Mouse (Mus musculus) heart, embryonic 16.5 days (tissue): Measurements from ENCODE around the gene Zbtb16. TPM values are rescaled to one million over a fixed set of nuclear protein-coding genes. Genes with fewer than 3 reads are reported as not detected.

Experiments
- ATAC-seq: fragments of 200-750 bp; cut with Nextera tagmentation; replicated peaks from 2 replicates; pipeline ENCODE4 v1.8.0; 2017; ENCODE audit warnings: moderate number of reproducible peaks; ENCODE audit not compliant: insufficient read depth, low FRiP score; ENCODE audit errors: extremely low read depth
- H3K27ac ChIP-seq: fragments of 300-500 bp; sonication (generic); 2 replicates; pipeline ENCODE4 v1.5.1; 2014; ENCODE audit warnings: mild to moderate bottlenecking, low read length, control low read depth, moderate library complexity
- H3K27me3 ChIP-seq: fragments of 300-500 bp; sonication (generic); 2 replicates; pipeline ENCODE4 v1.6.1; 2014; ENCODE audit warnings: low read length, mixed read lengths; ENCODE audit not compliant: control insufficient read depth, insufficient read depth
- H3K36me3 ChIP-seq: fragments of 300-500 bp; sonication (generic); 2 replicates; pipeline ENCODE4 v1.6.1; 2014; ENCODE audit not compliant: control insufficient read depth, insufficient read depth
- H3K4me1 ChIP-seq: fragments of 300-500 bp; sonication (generic); 2 replicates; pipeline ENCODE4 v1.6.1; 2014; ENCODE audit warnings: low read length, mixed read lengths; ENCODE audit not compliant: control insufficient read depth, insufficient read depth
- H3K4me2 ChIP-seq: fragments of 300-500 bp; sonication (generic); 2 replicates; pipeline ENCODE4 v1.6.1; 2014; ENCODE audit warnings: low read depth, mild to moderate bottlenecking, control low read depth, low read length
- H3K4me3 ChIP-seq: fragments of 300-500 bp; sonication (generic); 2 replicates; pipeline ENCODE4 v1.5.1; 2014; ENCODE audit warnings: mild to moderate bottlenecking, control low read depth, low read length
- H3K9ac ChIP-seq: fragments of 300-500 bp; sonication (generic); 2 replicates; pipeline ENCODE4 v1.6.1; 2014; ENCODE audit warnings: low read length, control low read depth
- H3K9me3 ChIP-seq: fragments of 300-500 bp; sonication (generic); replicated peaks from 2 replicates; pipeline ENCODE4 v1.6.1; 2016; ENCODE audit warnings: low read length; ENCODE audit not compliant: control insufficient read depth
- WGBS: fragments of 180-500 bp; shearing (Covaris S2); extraction: QIAGEN DNeasy Blood & Tissue Kit; methylation state at CpG from one replicate; pipeline ENCODE4 v1.1.7; 2014; 5-methylcytosine and 5-hydroxymethylcytosine counted together
- polyA plus RNA-seq: library from polyadenylated mRNA; unstranded; fragments of >200 nt; fragmentation: Nextera tagmentation; extraction: Ambion mirVana; gene quantifications from 2 replicates; pipeline ENCODE4 v1.2.1, GENCODE M21; 2015

Zbtb16 gene
- polyA plus RNA-seq, 1 experiment from 2014 or later, result 10.4 TPM

GRCm38 (mm10) chr9:48742150-48742549 is 93.9 kb downstream of the Zbtb16 start:
- H3K4me3 ChIP-seq, result no peak overlapping the region
- no peak overlapping the region for H3K4me2 ChIP-seq
- ATAC-seq, result no peak
- 88% methylated on average over 7 of the region's 7 CpGs for WGBS
- peaks cover 26% of the 10 kb centered on the region for H3K4me1 ChIP-seq
- no peaks in the 10 kb centered on the region for H3K36me3 ChIP-seq
- no peaks in the 10 kb centered on the region for H3K9me3 ChIP-seq
- no peak overlapping the region for H3K9ac ChIP-seq
- no peak overlapping the region for H3K27ac ChIP-seq
- no peaks in the 10 kb centered on the region for H3K27me3 ChIP-seq

- no peaks in the 10 kb centered on the region for H3K9me3 ChIP-seq
- WGBS, result 82% methylated on average over 14 of the region's 14 CpGs
- H3K36me3 ChIP-seq, result no peaks in the 10 kb centered on the region
- H3K9ac ChIP-seq, result no peak overlapping the region
- H3K4me3 ChIP-seq, result no peak overlapping the region
- H3K27ac ChIP-seq, result no peak overlapping the region
- no peak for ATAC-seq
- no peak overlapping the region for H3K4me2 ChIP-seq
- H3K27me3 ChIP-seq, result no peaks in the 10 kb centered on the region
- H3K4me1 ChIP-seq, result peaks cover 32% of the 10 kb centered on the region
Observed at GRCm38 (mm10) chr9:48741433-48742077, 94.5 kb downstream of the Zbtb16 start.

DNA sequence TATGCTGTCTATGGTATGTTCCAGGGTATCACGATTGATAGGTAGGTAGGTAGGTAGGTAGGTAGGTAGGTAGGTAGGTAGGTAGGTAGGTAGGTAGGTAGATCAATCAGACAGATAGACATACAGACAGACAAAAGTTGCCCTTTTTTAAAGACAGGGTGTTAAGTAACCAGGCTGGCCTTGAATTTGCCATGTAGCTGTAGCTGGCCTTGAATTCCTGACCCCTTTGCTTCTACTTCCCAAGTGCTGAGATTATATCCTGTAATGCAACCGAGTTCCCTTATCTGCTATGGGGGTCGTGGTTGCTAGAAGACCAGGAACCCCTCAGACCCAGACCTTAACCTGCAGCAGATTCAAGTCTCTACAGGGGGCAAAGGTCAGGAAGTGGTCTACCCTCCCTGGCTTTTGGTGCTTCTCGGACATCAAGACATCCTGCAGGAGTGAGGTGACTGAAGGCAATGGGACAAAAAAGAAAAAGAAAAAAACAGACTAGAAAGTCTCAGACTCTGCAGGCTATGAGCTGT is 95.2 kb downstream of the Zbtb16 start:
- ATAC-seq, result no peak
- Histone ChIP-seq H3K27me3 (no peaks in the 10 kb centered on the region), H3K4me1 (peaks cover 40% of the 10 kb centered on the region), H3K4me2 (no peak overlapping the region), H3K9ac (peak overlapping the region; percentile 64; the same call in 1 of the 2 replicates), H3K4me3 (no peak overlapping the region), H3K27ac (peak overlapping the region; percentile 88), H3K9me3 (no peaks in the 10 kb centered on the region), H3K36me3 (no peaks in the 10 kb centered on the region)
- WGBS, result 45% methylated on average over 4 of the region's 4 CpGs

DNA sequence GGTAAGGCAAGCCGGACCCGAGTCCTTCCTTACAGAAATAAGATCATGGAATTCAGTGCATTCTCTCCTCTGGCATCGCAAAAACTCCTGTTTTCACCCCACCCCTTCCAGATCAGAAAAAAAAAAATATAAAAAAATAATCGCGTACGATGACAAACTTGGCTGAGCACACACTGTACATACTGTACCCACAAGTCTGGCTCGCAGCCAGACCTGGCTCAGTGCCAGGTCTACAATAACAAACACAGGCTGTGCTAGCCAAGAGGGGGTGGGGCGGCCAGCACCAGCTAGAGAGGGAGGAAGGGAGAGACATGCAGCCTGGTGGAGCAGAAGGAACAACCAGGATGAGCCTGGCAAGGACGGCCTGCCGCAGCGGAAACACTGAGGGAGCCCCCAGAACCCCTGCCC is 95.9 kb downstream of the Zbtb16 start:
- Histone ChIP-seq H3K4me2 (peak overlapping the region; percentile 48), H3K36me3 (no peaks in the 10 kb centered on the region), H3K27ac (peak overlapping the region; percentile 88), H3K9me3 (no peaks in the 10 kb centered on the region), H3K9ac (peak overlapping the region; percentile 64), H3K4me1 (peaks cover 43% of the 10 kb centered on the region), H3K4me3 (no peak overlapping the region; the same call in 1 of the 2 replicates), H3K27me3 (no peaks in the 10 kb centered on the region)
- WGBS, result 10% methylated on average over 11 of the region's 11 CpGs
- ATAC-seq, result peak; percentile 93

- Histone ChIP-seq H3K9ac (no peak overlapping the region; the same call in 1 of the 2 replicates), H3K27me3 (no peaks in the 10 kb centered on the region), H3K27ac (peak overlapping the region; percentile 89), H3K4me1 (peaks cover 50% of the 10 kb centered on the region), H3K4me3 (no peak overlapping the region), H3K9me3 (no peaks in the 10 kb centered on the region), H3K36me3 (no peaks in the 10 kb centered on the region), H3K4me2 (no peak overlapping the region)
- ATAC-seq, result no peak
- WGBS, result 85% methylated on average over 9 of the region's 9 CpGs
Observed at GRCm38 (mm10) chr9:48738795-48739476, 97.1 kb downstream of the Zbtb16 start.

GRCm38 (mm10) chr9:48737911-48738310 is 98.1 kb downstream of the Zbtb16 start:
- Histone ChIP-seq H3K27me3 (no peaks in the 10 kb centered on the region), H3K4me3 (no peak overlapping the region), H3K4me1 (peaks cover 59% of the 10 kb centered on the region), H3K27ac (peak overlapping the region; percentile 89), H3K36me3 (no peaks in the 10 kb centered on the region), H3K9ac (peak overlapping the region; percentile 59), H3K4me2 (peak overlapping the region; percentile 39), H3K9me3 (no peaks in the 10 kb centered on the region)
- WGBS, result 25% methylated on average over 2 of the region's 2 CpGs
- ATAC-seq, result no peak

DNA sequence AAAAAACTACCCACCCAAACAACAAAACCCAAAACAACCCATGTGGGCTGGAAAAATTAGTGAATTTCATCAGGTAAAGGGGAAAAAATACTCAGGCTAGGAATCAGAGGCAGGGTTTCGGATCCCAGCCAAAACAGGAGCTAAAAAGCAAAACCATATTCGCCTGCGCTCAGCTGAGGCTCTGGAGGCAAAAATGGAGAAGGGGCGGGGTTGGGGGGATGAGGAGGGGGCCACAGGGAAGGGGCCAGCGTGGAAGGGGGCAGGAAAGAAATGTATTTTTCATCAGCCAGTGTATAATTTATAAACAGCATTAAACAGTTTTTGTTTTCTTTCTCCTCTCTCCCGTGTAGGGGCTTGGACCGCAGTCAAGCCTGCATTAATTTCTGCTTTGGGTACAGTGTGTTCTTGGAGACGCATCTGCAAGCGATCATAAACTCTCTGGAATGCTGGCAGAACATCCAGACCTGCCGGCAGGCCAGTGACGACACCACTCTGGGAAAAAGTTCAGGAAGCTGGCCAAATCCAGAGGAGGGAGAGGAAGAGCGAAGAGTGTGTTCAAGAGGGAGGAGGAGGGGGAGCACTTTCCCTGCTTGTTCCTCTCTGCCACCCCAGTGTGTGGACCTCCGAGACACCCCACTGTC is 98.7 kb downstream of the Zbtb16 start:
- Histone ChIP-seq H3K4me1 (peaks cover 62% of the 10 kb centered on the region), H3K27ac (peak overlapping the region; percentile 89), H3K9ac (peak overlapping the region; percentile 67), H3K4me2 (peak overlapping the region; percentile 39), H3K4me3 (peak overlapping the region; percentile 8; the same call in 1 of the 2 replicates), H3K36me3 (no peaks in the 10 kb centered on the region), H3K27me3 (no peaks in the 10 kb centered on the region), H3K9me3 (no peaks in the 10 kb centered on the region)
- WGBS, result 22% methylated on average over 13 of the region's 13 CpGs
- peak; percentile 71 for ATAC-seq

GRCm38 (mm10) chr9:48736361-48737209 is 99.4 kb downstream of the Zbtb16 start:
- Histone ChIP-seq H3K27me3 (no peaks in the 10 kb centered on the region), H3K9ac (peak overlapping the region; percentile 67), H3K4me2 (peak overlapping the region; percentile 39), H3K36me3 (no peaks in the 10 kb centered on the region), H3K4me1 (peaks cover 62% of the 10 kb centered on the region), H3K27ac (peak overlapping the region; percentile 89), H3K4me3 (peak overlapping the region; percentile 8; the same call in 1 of the 2 replicates), H3K9me3 (no peaks in the 10 kb centered on the region)
- ATAC-seq, result no peak
- 57% methylated on average over 10 of the region's 10 CpGs for WGBS
